Mouse (Mus musculus): ENCODE results near the gene Eif4ebp2.

DNA sequence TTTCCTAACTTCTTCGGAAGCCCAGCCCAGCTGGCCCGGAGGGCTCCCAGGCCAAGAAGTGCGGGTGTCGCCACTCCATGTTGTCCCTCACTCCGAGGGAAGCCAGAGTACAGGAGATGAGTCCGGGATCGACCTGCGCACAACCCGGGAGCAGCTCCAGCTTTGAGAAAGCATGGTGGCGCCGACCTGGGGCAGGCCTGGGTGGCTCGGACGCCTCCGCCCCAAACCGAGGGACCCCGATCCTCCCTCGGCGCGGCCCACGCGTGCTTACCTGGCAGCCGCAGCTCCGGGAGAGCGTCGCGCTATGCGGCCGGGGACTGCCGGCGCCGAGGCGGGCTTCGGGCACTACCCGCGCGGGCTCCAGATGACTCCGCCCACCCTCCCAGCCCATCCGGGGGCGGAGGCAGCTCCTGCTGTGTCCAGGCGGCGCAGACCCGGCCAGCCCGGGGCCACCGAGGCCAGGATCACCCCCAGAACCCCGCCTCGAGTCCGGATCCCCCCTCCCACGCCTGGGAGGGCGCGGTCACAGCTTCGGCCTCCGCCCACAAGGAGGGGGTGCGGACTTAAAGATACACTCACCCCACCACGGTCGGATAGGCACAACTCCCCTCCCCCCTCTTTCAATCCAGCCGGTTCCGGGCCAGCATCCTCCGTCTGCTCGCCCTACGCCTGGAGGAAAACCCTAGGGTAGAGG, 69.3 kb downstream of the Eif4ebp2 start, which contains the start of gene Pald1:
- TF ChIP-seq POLR2A (IDR thresholded peaks at IDR 0.05; ENCODE audit: borderline replicate concordance, extremely low read depth, low read depth, low read length) (peak; percentile 85), CTCF (IDR thresholded peaks at IDR 0.05; ENCODE audit: insufficient read depth, low read length) (no peak)

Measured in lung, adult 2 months (tissue).